Mouse (Mus musculus): ENCODE data around the gene Tmed6. TPM values are rescaled to one million over a fixed set of nuclear protein-coding genes. Genes with fewer than 3 reads are reported as not detected.
A peak's percentile ranks its signal among the peaks of the same experiment; 100 is the strongest.

Tmed6 gene
- polyA plus RNA-seq, 1 experiment from 2014 or later = not detected

DNA sequence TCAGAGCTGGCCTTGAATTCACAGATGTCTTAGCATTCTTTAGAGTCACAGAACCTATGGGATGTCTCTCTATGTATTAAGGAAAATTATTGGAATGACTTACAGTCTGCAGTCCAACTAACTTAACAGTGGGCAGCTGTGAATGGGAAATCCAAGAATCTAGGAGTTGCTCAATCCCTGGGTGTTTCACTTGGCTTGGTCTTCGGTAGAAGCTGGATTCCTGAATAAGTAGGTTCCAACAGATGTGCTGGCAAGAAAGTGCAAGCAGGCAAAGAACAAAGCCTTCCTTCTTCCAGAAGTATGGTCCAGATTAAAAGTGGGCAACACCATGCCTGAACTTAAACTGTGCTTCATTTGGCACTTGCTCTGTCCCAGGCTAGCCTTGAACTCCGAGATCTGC lies 35.2 kb upstream of the Tmed6 start:
- no peak for ATAC-seq (ENCODE audit: low FRiP score)
- no peak overlapping the region for H3K4me3 ChIP-seq (replicated peaks)
- H3K4me2 ChIP-seq = no peak overlapping the region
- peaks cover 6% of the 10 kb centered on the region for H3K4me1 ChIP-seq
- WGBS = 91% methylated on average over 2 of the region's 2 CpGs
- no peak overlapping the region for H3K9ac ChIP-seq (replicated peaks)
- H3K9me3 ChIP-seq (replicated peaks) = no peaks in the 10 kb centered on the region
- no peaks in the 10 kb centered on the region for H3K27me3 ChIP-seq (replicated peaks)
- H3K27ac ChIP-seq (replicated peaks) = no peak overlapping the region
- no peaks in the 10 kb centered on the region for H3K36me3 ChIP-seq

DNA sequence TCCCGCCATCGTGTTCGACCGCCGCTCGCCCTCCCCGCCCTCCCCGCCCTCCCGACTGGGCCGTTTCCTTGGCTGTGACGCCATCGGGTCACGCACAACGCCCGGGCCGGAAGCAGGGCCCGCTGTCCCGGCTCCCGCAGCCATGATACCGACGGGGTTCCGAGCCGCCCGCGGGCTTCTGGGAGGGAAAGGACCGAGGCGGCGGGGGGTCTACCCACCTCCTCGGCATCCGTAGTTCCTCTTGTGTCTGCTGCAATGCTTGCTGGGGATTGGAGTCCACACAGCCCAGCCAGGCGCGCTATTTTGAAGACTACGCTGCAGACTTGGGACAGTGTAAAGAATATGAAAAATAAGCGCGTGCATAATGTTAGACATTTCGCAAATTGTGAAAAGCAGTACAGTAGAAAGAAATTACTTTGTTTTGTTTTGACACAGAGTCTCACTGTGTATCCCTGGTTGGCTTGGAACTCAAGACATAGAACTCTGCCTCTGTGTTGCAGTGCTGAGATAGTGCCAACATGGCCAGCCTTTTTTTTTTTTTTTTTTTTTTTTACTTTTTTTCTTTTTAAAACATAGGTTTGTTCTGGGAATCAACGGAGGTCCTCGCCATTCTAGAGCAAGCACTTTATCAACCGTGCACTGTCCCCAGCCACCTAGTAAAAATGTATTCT lies 31.1 kb upstream of the Tmed6 start, which contains the start of gene Terf2:
Gene Terf2 (minus strand): TSS at position 182 of the 671 bp plus-strand sequence.
- peak; percentile 97 for ATAC-seq (ENCODE audit: low FRiP score)
- peaks cover 11% of the 10 kb centered on the region; the same call in 1 of the 2 replicates for H3K36me3 ChIP-seq
- 4% methylated on average over 38 of the region's 39 CpGs for WGBS

GRCm38 (mm10) chr8:107095717-107096365 lies 30.4 kb upstream of the Tmed6 start:
- under 1% methylated on average over 50 of the region's 53 CpGs for WGBS
- peak; percentile 39; the same call in 1 of the 2 replicates for ATAC-seq (ENCODE audit: low FRiP score)

More for the DNA sequence above, 31.1 kb upstream of the Tmed6 start, which contains the start of gene Terf2:
- H3K27ac ChIP-seq (replicated peaks) = peak within 1 kb of the TSS; percentile 91
- H3K27me3 ChIP-seq (replicated peaks) = no peaks in the 10 kb centered on the region
- peak within 1 kb of the TSS; percentile 89 for H3K9ac ChIP-seq (replicated peaks)
- H3K4me2 ChIP-seq = peak within 1 kb of the TSS; percentile 70
- peaks cover 32% of the 10 kb centered on the region for H3K4me1 ChIP-seq
- H3K4me3 ChIP-seq (replicated peaks) = peak within 1 kb of the TSS; percentile 86
- H3K9me3 ChIP-seq (replicated peaks) = no peaks in the 10 kb centered on the region

DNA sequence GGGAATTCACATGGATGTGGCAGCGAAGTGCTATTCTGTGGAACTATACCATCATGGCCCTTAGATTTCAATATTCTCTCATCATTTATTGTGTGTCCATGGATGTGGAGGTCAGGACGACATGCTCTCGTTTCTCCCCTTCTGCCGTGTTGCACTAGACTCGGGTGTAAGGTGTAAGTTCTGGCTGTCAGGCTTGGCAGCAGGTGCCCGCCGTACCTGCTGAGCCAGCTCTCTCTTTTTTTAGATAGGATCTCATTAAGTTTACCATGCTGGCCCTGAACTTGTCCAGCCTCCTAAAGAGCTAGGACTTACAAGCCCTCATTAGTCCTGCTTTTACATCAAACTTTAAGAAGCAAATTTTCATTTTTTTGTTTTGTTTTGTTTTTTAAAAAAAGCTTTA lies 25.1 kb upstream of the Tmed6 start:
- H3K27me3 ChIP-seq (replicated peaks) = no peaks in the 10 kb centered on the region
- no peak for ATAC-seq (ENCODE audit: low FRiP score)
- WGBS = 99% methylated on average over 7 of the region's 7 CpGs
- peaks cover 26% of the 10 kb centered on the region for H3K4me1 ChIP-seq
- H3K9me3 ChIP-seq (replicated peaks) = no peaks in the 10 kb centered on the region
- no peak overlapping the region for H3K27ac ChIP-seq (replicated peaks)
- H3K36me3 ChIP-seq = peaks cover 50% of the 10 kb centered on the region
- no peak overlapping the region for H3K9ac ChIP-seq (replicated peaks)
- H3K4me2 ChIP-seq = no peak overlapping the region
- no peak overlapping the region for H3K4me3 ChIP-seq (replicated peaks)

More at GRCm38 (mm10) chr8:107095717-107096365, 30.4 kb upstream of the Tmed6 start:
- H3K4me2 ChIP-seq = peak overlapping the region; percentile 70
- no peaks in the 10 kb centered on the region for H3K27me3 ChIP-seq (replicated peaks)
- H3K36me3 ChIP-seq = peaks cover 16% of the 10 kb centered on the region
- peak overlapping the region; percentile 89 for H3K9ac ChIP-seq (replicated peaks)
- H3K4me1 ChIP-seq = peaks cover 32% of the 10 kb centered on the region
- peak overlapping the region; percentile 86 for H3K4me3 ChIP-seq (replicated peaks)
- H3K9me3 ChIP-seq (replicated peaks) = no peaks in the 10 kb centered on the region
- peak overlapping the region; percentile 91 for H3K27ac ChIP-seq (replicated peaks)

DNA sequence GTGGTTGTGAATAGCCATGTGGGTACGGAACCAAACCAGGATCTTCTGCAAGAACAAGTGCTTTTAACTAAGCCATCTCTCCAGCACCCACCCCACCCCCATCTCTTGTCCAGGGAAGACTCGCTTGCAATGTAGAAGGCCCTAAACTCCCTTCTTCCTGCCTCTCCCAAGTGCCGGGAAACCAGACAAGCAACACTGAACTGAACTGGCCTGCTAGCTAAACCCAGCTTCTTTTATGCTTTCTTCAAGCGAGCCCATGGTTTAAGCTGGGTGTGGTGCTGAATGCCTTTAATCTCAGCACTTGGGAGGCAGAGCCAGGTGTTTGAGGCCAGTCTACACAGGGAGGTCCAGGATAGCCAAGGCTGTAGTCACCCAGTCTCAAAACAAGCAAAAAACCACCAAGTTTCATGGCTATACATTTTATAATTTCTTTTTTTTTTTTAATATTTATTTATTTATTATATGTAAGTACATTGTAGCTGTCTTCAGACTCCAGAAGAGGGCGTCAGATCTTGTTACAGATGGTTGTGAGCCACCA lies 23.2 kb upstream of the Tmed6 start:
- 97% methylated on average over 5 of the region's 5 CpGs for WGBS
- Histone ChIP-seq H3K27ac (replicated peaks) (no peak overlapping the region), H3K9ac (replicated peaks) (no peak overlapping the region), H3K4me2 (no peak overlapping the region), H3K9me3 (replicated peaks) (no peaks in the 10 kb centered on the region), H3K36me3 (peaks cover 51% of the 10 kb centered on the region), H3K27me3 (replicated peaks) (no peaks in the 10 kb centered on the region), H3K4me1 (peaks cover 7% of the 10 kb centered on the region; the same call in 1 of the 2 replicates), H3K4me3 (replicated peaks) (no peak overlapping the region)
- no peak for ATAC-seq (ENCODE audit: low FRiP score)

- H3K4me3 ChIP-seq (replicated peaks) = no peak overlapping the region
- ATAC-seq (ENCODE audit: low FRiP score) = no peak
- no peaks in the 10 kb centered on the region for H3K9me3 ChIP-seq (replicated peaks)
- no peak overlapping the region for H3K4me2 ChIP-seq
- no peaks in the 10 kb centered on the region for H3K4me1 ChIP-seq
- peaks cover 59% of the 10 kb centered on the region for H3K36me3 ChIP-seq
- no peak overlapping the region for H3K9ac ChIP-seq (replicated peaks)
- WGBS = over 99% methylated on average over 5 of the region's 5 CpGs
- H3K27me3 ChIP-seq (replicated peaks) = no peaks in the 10 kb centered on the region
- no peak overlapping the region for H3K27ac ChIP-seq (replicated peaks)
These were observed 20.6 kb upstream of the Tmed6 start for GRCm38 (mm10) chr8:107086018-107086417.

GRCm38 (mm10) chr8:107085358-107085757 lies 19.9 kb upstream of the Tmed6 start:
- H3K4me2 ChIP-seq = no peak overlapping the region
- WGBS = 97% methylated on average over 17 of the region's 17 CpGs
- H3K27me3 ChIP-seq (replicated peaks) = no peaks in the 10 kb centered on the region
- H3K36me3 ChIP-seq = peaks cover 59% of the 10 kb centered on the region
- no peak overlapping the region for H3K27ac ChIP-seq (replicated peaks)
- no peaks in the 10 kb centered on the region for H3K9me3 ChIP-seq (replicated peaks)
- no peak overlapping the region for H3K4me3 ChIP-seq (replicated peaks)
- no peak for ATAC-seq (ENCODE audit: low FRiP score)
- no peak overlapping the region for H3K9ac ChIP-seq (replicated peaks)
- H3K4me1 ChIP-seq = no peaks in the 10 kb centered on the region

- no peak overlapping the region for H3K4me2 ChIP-seq
- no peak overlapping the region for H3K4me3 ChIP-seq (replicated peaks)
- no peaks in the 10 kb centered on the region for H3K27me3 ChIP-seq (replicated peaks)
- no peak overlapping the region for H3K9ac ChIP-seq (replicated peaks)
- peaks cover 93% of the 10 kb centered on the region for H3K36me3 ChIP-seq
- H3K27ac ChIP-seq (replicated peaks) = no peak overlapping the region
- WGBS = 91% methylated on average over 7 of the region's 7 CpGs
- H3K9me3 ChIP-seq (replicated peaks) = no peaks in the 10 kb centered on the region
- no peaks in the 10 kb centered on the region for H3K4me1 ChIP-seq
- ATAC-seq (ENCODE audit: low FRiP score) = no peak
These were observed 10.9 kb upstream of the Tmed6 start for GRCm38 (mm10) chr8:107076239-107076888.

GRCm38 (mm10) chr8:107074128-107074527 lies 8.7 kb upstream of the Tmed6 start:
- no peak overlapping the region for H3K9ac ChIP-seq (replicated peaks)
- 92% methylated on average over 1 of the region's 1 CpGs for WGBS

DNA sequence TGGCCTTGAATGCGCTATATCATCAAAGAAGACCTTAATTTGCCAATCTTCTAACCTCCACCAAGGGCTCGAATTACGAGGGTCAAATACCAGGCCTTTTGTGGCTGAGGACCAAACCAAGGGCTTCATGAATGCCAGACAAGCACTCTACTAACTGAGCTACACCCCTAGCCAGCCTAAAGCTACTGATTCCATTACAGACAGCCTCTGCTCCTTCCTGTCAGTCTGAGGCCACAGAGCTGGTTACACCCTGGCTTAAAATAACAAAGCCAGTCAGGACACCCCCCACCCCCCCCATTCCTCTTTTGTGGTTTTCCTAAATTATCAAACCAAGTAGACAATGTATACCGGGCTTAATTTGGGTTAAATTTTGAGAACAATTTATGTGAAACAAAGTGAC lies 8.3 kb upstream of the Tmed6 start:
- WGBS = 84% methylated on average over 4 of the region's 4 CpGs
- H3K4me3 ChIP-seq (replicated peaks) = no peak overlapping the region
- H3K9me3 ChIP-seq (replicated peaks) = no peaks in the 10 kb centered on the region
- H3K4me2 ChIP-seq = no peak overlapping the region
- H3K9ac ChIP-seq (replicated peaks) = no peak overlapping the region
- H3K27me3 ChIP-seq (replicated peaks) = no peaks in the 10 kb centered on the region
- no peak overlapping the region for H3K27ac ChIP-seq (replicated peaks)
- peaks cover 92% of the 10 kb centered on the region for H3K36me3 ChIP-seq
- H3K4me1 ChIP-seq = no peaks in the 10 kb centered on the region
- no peak for ATAC-seq (ENCODE audit: low FRiP score)

More at GRCm38 (mm10) chr8:107074128-107074527, 8.7 kb upstream of the Tmed6 start:
- no peak for ATAC-seq (ENCODE audit: low FRiP score)
- Histone ChIP-seq H3K36me3 (peaks cover 92% of the 10 kb centered on the region), H3K4me1 (no peaks in the 10 kb centered on the region), H3K4me3 (replicated peaks) (no peak overlapping the region), H3K9me3 (replicated peaks) (no peaks in the 10 kb centered on the region), H3K27ac (replicated peaks) (no peak overlapping the region), H3K27me3 (replicated peaks) (no peaks in the 10 kb centered on the region), H3K4me2 (no peak overlapping the region)

DNA sequence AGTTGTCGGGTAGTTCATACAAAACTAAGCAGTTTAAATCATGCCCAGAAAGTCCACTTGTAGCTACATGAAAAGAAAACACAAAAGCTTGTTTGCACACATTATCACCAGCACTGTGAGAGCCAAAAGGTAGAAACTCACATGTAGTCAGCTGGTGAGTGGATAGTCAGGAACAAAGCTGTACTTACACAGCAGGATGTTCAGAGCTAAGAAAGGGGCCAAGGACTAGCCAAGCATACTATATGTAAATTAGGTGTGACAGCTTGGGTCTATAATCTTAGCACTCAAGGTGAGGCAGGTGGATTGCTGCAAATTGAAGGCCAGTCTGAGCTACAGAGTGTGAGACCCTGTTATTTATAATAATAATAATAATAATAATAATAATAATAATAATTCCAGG lies 2.8 kb downstream of the Tmed6 start:
- no peaks in the 10 kb centered on the region for H3K9me3 ChIP-seq (replicated peaks)

More for the DNA sequence above, 2.8 kb downstream of the Tmed6 start:
- WGBS = 92% methylated on average over 1 of the region's 1 CpGs
- ATAC-seq (ENCODE audit: low FRiP score) = no peak
- Histone ChIP-seq H3K9ac (replicated peaks) (no peak overlapping the region), H3K36me3 (peaks cover 20% of the 10 kb centered on the region), H3K4me2 (no peak overlapping the region), H3K4me3 (replicated peaks) (no peak overlapping the region), H3K27me3 (replicated peaks) (no peaks in the 10 kb centered on the region), H3K4me1 (peaks cover 10% of the 10 kb centered on the region), H3K27ac (replicated peaks) (no peak overlapping the region)

Data from neural tube, embryonic 15.5 days (tissue).